Comparison of ENCODE assay signal across 18 mouse cellular contexts in the genomic region with DNA sequence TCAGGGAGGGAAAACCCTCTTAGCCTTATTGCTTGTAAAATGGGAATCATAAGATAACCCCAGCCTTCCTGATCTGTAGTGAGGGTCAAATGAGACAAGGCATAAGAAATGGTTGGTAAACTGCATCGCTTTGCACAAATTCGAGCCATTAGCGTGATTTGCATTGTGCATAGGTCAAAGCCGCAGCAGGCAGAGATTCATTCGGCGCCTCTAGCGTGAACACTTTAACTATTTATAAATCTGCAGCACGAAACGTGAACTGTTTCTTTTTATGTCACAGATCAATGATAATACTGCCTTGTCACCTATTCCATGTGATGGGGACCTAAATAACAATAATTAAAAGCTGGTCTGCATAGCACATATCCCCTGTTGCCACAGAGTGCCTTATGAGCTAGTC.
"Had no signal": no experiment of that assay in that cellular context is flagged by ENCODE, and none has a peak within 500 bp of the region (broad histone marks: within the 10 kb centered on the region; RNA-seq: fewer than 3 reads in every experiment).

No protein-coding gene starts in this region.

- H3K36me3 ChIP-seq: limb, embryonic 10.5 days; limb, embryonic 13.5 days; liver, embryonic 12.5 days; liver, embryonic 15.5 days; lung, embryonic 15.5 days; midbrain, embryonic 15.5 days; neural tube, embryonic 12.5 days had no signal

- H3K4me3 ChIP-seq: limb, embryonic 10.5 days; limb, embryonic 13.5 days; liver, embryonic 12.5 days; liver, embryonic 15.5 days; lung, embryonic 15.5 days; megakaryocyte, embryonic 14.5 days; midbrain, embryonic 15.5 days; neural tube, embryonic 12.5 days had no signal

- H3K27me3 ChIP-seq: limb, embryonic 13.5 days; liver, embryonic 12.5 days; liver, embryonic 15.5 days; lung, embryonic 15.5 days; megakaryocyte, embryonic 14.5 days; midbrain, embryonic 15.5 days; neural tube, embryonic 12.5 days had no signal

- DNase-seq: kidney, adult 9 months; kidney, postnatal 14 days; kidney, postnatal 4 days; liver; lung, adult 18-20 months; lung, postnatal 10 days; lung, postnatal 36 days; thymus, adult 18-20 months; thymus, postnatal 36 days had no signal

- H3K4me1 ChIP-seq: limb, embryonic 10.5 days; limb, embryonic 13.5 days; liver, embryonic 12.5 days; liver, embryonic 15.5 days; lung, embryonic 15.5 days; megakaryocyte, embryonic 14.5 days; midbrain, embryonic 15.5 days; neural tube, embryonic 12.5 days had no signal

- H3K9ac ChIP-seq: limb, embryonic 13.5 days; liver, embryonic 12.5 days; liver, embryonic 15.5 days; lung, embryonic 15.5 days; midbrain, embryonic 15.5 days; neural tube, embryonic 12.5 days had no signal

- H3K4me2 ChIP-seq: limb, embryonic 13.5 days; liver, embryonic 12.5 days; liver, embryonic 15.5 days; lung, embryonic 15.5 days; midbrain, embryonic 11.5 days; midbrain, embryonic 15.5 days; neural tube, embryonic 12.5 days had no signal

- H3K27ac ChIP-seq: limb, embryonic 10.5 days; limb, embryonic 13.5 days; liver, embryonic 12.5 days; liver, embryonic 15.5 days; lung, embryonic 15.5 days; neural tube, embryonic 12.5 days had no signal

- ATAC-seq: liver, embryonic 12.5 days; midbrain, embryonic 15.5 days had no signal

- H3K9me3 ChIP-seq: limb, embryonic 10.5 days; limb, embryonic 13.5 days; liver, embryonic 15.5 days; lung, embryonic 15.5 days; midbrain, embryonic 15.5 days; neural tube, embryonic 12.5 days had no signal
